Mouse (Mus musculus): ENCODE measurements around the gene BC055324. TPM values are rescaled to one million over a fixed set of nuclear protein-coding genes. Genes with fewer than 3 reads are reported as not detected.

BC055324 gene
- polyA plus RNA-seq, 1 experiment: 10.7 TPM

GRCm38 (mm10) chr1:163908389-163908788, 86.2 kb downstream of the BC055324 start:
- WGBS: 70% methylated on average over 11 of the region's 11 CpGs
- no peak overlapping the region for H3K27ac ChIP-seq (ENCODE audit: control insufficient read depth, insufficient read depth, low read depth, low read length, poor library complexity)
- no peaks in the 10 kb centered on the region for H3K4me1 ChIP-seq (ENCODE audit: control insufficient read depth, insufficient read depth, low read length)
- TF ChIP-seq CTCF (IDR thresholded peaks at IDR 0.05; ENCODE audit: control insufficient read depth, insufficient read depth, low read length): no peak
- no peak for TF ChIP-seq POLR2A (IDR thresholded peaks at IDR 0.05; ENCODE audit: borderline replicate concordance, control insufficient read depth, low read depth, low read length)
- H3K4me3 ChIP-seq (replicated peaks; ENCODE audit: control insufficient read depth, low read depth, low read length): no peak overlapping the region

DNA sequence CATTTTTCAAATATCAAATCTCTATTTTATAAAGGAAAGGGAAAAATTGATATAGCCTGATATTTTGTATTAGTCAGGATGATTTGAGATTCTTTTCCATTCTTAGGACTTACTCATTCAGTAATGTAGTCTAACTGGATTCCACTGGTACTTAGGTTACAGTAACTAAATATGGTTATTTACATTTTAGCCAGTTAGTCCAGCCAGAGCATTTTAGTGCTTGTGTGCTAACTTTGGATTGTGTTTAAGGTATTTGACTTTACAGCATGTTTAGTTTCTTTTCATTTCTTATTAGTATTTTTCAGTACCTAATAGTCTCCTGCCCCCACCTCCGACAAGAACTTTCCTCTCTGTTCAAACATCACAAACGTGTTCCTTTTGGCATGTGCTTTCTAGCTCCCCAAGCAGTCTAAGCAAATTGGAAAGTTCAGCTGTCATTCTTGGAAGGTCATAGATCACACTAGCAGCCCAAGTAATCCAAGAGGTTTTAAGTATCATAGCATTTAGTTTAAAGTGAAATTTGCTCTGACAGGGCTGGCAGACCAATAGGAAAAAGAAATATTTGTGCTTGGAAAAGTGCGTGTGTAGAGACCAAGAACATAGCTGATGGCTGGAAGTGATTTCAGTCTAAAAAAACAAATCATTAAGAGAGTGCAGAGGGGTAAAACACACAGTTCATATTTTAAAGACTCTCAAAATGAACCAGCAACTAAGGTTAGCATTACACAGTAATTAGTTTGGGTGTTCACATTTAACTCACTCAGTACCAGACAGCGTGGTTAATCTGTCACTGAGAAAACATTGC, 87.4 kb downstream of the BC055324 start:
- H3K4me3 ChIP-seq (replicated peaks; ENCODE audit: control insufficient read depth, low read depth, low read length): no peak overlapping the region
- 81% methylated on average over 4 of the region's 4 CpGs for WGBS

GRCm38 (mm10) chr1:163903411-163903810, 91.2 kb downstream of the BC055324 start:
- TF ChIP-seq POLR2A (IDR thresholded peaks at IDR 0.05; ENCODE audit: borderline replicate concordance, control insufficient read depth, low read depth, low read length) (no peak), CTCF (IDR thresholded peaks at IDR 0.05; ENCODE audit: control insufficient read depth, insufficient read depth, low read length) (no peak)
- H3K27ac ChIP-seq (ENCODE audit: control insufficient read depth, insufficient read depth, low read depth, low read length, poor library complexity): no peak overlapping the region
- WGBS: 84% methylated on average over 3 of the region's 3 CpGs
- no peaks in the 10 kb centered on the region for H3K4me1 ChIP-seq (ENCODE audit: control insufficient read depth, insufficient read depth, low read length)
- H3K4me3 ChIP-seq (replicated peaks; ENCODE audit: control insufficient read depth, low read depth, low read length): no peak overlapping the region

More for the DNA sequence above, 87.4 kb downstream of the BC055324 start:
- TF ChIP-seq CTCF (IDR thresholded peaks at IDR 0.05; ENCODE audit: control insufficient read depth, insufficient read depth, low read length) (no peak), POLR2A (IDR thresholded peaks at IDR 0.05; ENCODE audit: borderline replicate concordance, control insufficient read depth, low read depth, low read length) (no peak)
- Histone ChIP-seq H3K27ac (ENCODE audit: control insufficient read depth, insufficient read depth, low read depth, low read length, poor library complexity) (no peak overlapping the region), H3K4me1 (ENCODE audit: control insufficient read depth, insufficient read depth, low read length) (no peaks in the 10 kb centered on the region)

DNA sequence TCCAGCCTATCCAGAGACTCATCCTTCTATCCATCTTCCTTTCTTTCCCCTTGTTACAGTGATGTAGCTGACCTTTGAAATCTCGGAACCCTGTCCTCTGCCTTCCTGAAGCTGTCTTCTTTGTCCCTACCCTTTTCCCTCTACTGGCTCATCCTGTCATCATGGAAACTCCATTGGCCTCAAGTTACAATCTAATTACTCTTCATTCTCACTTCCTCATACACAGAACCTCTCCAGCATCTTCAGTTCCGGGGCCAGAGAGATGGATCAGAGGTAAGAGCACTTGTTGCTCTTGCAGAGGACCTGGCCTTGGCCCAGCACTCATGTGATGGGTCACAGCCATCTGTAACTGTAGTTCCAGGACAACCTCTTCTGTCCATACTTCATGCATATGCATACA, 94.4 kb downstream of the BC055324 start:
- Histone ChIP-seq H3K4me3 (replicated peaks; ENCODE audit: control insufficient read depth, low read depth, low read length) (no peak overlapping the region), H3K27ac (ENCODE audit: control insufficient read depth, insufficient read depth, low read depth, low read length, poor library complexity) (no peak overlapping the region)
- no peak for TF ChIP-seq CTCF (IDR thresholded peaks at IDR 0.05; ENCODE audit: control insufficient read depth, insufficient read depth, low read length)
- TF ChIP-seq POLR2A (IDR thresholded peaks at IDR 0.05; ENCODE audit: borderline replicate concordance, control insufficient read depth, low read depth, low read length): no peak

GRCm38 (mm10) chr1:163899575-163899974, 95.0 kb downstream of the BC055324 start:
- no peak overlapping the region for H3K4me3 ChIP-seq (replicated peaks; ENCODE audit: control insufficient read depth, low read depth, low read length)
- no peak overlapping the region for H3K27ac ChIP-seq (ENCODE audit: control insufficient read depth, insufficient read depth, low read depth, low read length, poor library complexity)
- H3K4me1 ChIP-seq (ENCODE audit: control insufficient read depth, insufficient read depth, low read length): no peaks in the 10 kb centered on the region
- 67% methylated on average over 2 of the region's 2 CpGs for WGBS
- TF ChIP-seq POLR2A (IDR thresholded peaks at IDR 0.05; ENCODE audit: borderline replicate concordance, control insufficient read depth, low read depth, low read length): no peak
- TF ChIP-seq CTCF (IDR thresholded peaks at IDR 0.05; ENCODE audit: control insufficient read depth, insufficient read depth, low read length): no peak

More for the DNA sequence above, 94.4 kb downstream of the BC055324 start:
- no peaks in the 10 kb centered on the region for H3K4me1 ChIP-seq (ENCODE audit: control insufficient read depth, insufficient read depth, low read length)
- 76% methylated on average over 2 of the region's 2 CpGs for WGBS

GRCm38 (mm10) chr1:163898291-163898764, 96.3 kb downstream of the BC055324 start:
- no peak for TF ChIP-seq POLR2A (IDR thresholded peaks at IDR 0.05; ENCODE audit: borderline replicate concordance, control insufficient read depth, low read depth, low read length)
- TF ChIP-seq CTCF (IDR thresholded peaks at IDR 0.05; ENCODE audit: control insufficient read depth, insufficient read depth, low read length): no peak
- no peak overlapping the region for H3K27ac ChIP-seq (ENCODE audit: control insufficient read depth, insufficient read depth, low read depth, low read length, poor library complexity)
- H3K4me3 ChIP-seq (replicated peaks; ENCODE audit: control insufficient read depth, low read depth, low read length): no peak overlapping the region
- no peaks in the 10 kb centered on the region for H3K4me1 ChIP-seq (ENCODE audit: control insufficient read depth, insufficient read depth, low read length)
- 19% methylated on average over 5 of the region's 5 CpGs for WGBS

Other genes with a start within 250 kb of the BC055324 start
- gene Kifap3, start 215.2 kb downstream of the BC055324 start, polyA plus RNA-seq (2011; ENCODE audit: insufficient read depth, insufficient read length, low replicate concordance, missing spikeins): 0.97 and 4.5 TPM in 2 replicates
- gene Scyl3, start 65.7 kb downstream of the BC055324 start, polyA plus RNA-seq (2011; ENCODE audit: insufficient read depth, insufficient read length, low replicate concordance, missing spikeins): 6.9 and 8.0 TPM in 2 replicates
- 5.0 and 11.1 TPM in 2 replicates for gene Mettl18, start 93 bp upstream of the BC055324 start, polyA plus RNA-seq (2011; ENCODE audit: insufficient read depth, insufficient read length, low replicate concordance, missing spikeins)
- gene Sele, start 53.4 kb upstream of the BC055324 start, polyA plus RNA-seq (2011; ENCODE audit: insufficient read depth, insufficient read length, low replicate concordance, missing spikeins): 1.2 and 1.4 TPM in 2 replicates
- 36.0 and 70.4 TPM in 2 replicates for gene Sell, start 67.2 kb upstream of the BC055324 start, polyA plus RNA-seq (2011; ENCODE audit: insufficient read depth, insufficient read length, low replicate concordance, missing spikeins)
- 4.4 and 17.1 TPM in 2 replicates for gene Selp, start 120.5 kb upstream of the BC055324 start, polyA plus RNA-seq (2011; ENCODE audit: insufficient read depth, insufficient read length, low replicate concordance, missing spikeins)
- 9.9 and 21.8 TPM in 2 replicates for gene F5, start 157.0 kb upstream of the BC055324 start, polyA plus RNA-seq (2011; ENCODE audit: insufficient read depth, insufficient read length, low replicate concordance, missing spikeins)

All from bone marrow, adult 2 months (tissue).